ENCODE assay signal across 7 mouse cellular contexts in genomic region chr11:97701581-97702392, GRCm38 (mm10). TPM values are rescaled to one million over a fixed set of nuclear protein-coding genes. Genes with fewer than 3 reads are reported as not detected.
DNase-seq lines count a peak whose midpoint lies in the region; ATAC-seq lines count a peak whose summit lies in the region.

No protein-coding gene starts in this region.

- H3K4me2 ChIP-seq in liver, embryonic 11.5 days: peak overlapping the region; percentile 93
- H3K4me2 ChIP-seq in forebrain, embryonic 12.5 days: peak overlapping the region; percentile 84
- H3K4me2 ChIP-seq in limb, embryonic 13.5 days (replicated peaks): peak overlapping the region; percentile 90
- H3K4me2 ChIP-seq in stomach, embryonic 15.5 days: peak overlapping the region; percentile 92

- no peak for DNase-seq in liver, embryonic 11.5 days (ENCODE audit: low spot score)
- no peak for DNase-seq in liver
- no peak for DNase-seq in frontal cortex, postnatal 14 days (ENCODE audit: low spot score in 2 of 2)
- no peak for DNase-seq in ovary, postnatal 10 days (ENCODE audit: low spot score)

- WGBS in liver, embryonic 11.5 days: 46% methylated on average over 15 of the region's 15 CpGs
- 48% methylated on average over 15 of the region's 15 CpGs for WGBS in forebrain, embryonic 12.5 days
- WGBS in limb, embryonic 13.5 days: 52% methylated on average over 15 of the region's 15 CpGs
- WGBS in stomach, embryonic 15.5 days: 49% methylated on average over 15 of the region's 15 CpGs

- peaks cover 42% of the 10 kb centered on the region for H3K4me1 ChIP-seq in liver, embryonic 11.5 days (replicated peaks; ENCODE audit: control insufficient read depth, insufficient read depth, low read length)
- H3K4me1 ChIP-seq in forebrain, embryonic 12.5 days: peaks cover 45% of the 10 kb centered on the region
- peaks cover 42% of the 10 kb centered on the region for H3K4me1 ChIP-seq in limb, embryonic 13.5 days
- H3K4me1 ChIP-seq in stomach, embryonic 15.5 days: peaks cover 38% of the 10 kb centered on the region

- peak overlapping the region; percentile 80 for H3K4me3 ChIP-seq in liver, embryonic 11.5 days (ENCODE audit: low read depth, low read length)
- peak overlapping the region; percentile 86; the same call in 1 of the 2 replicates for H3K4me3 ChIP-seq in forebrain, embryonic 12.5 days (replicated peaks)
- H3K4me3 ChIP-seq in limb, embryonic 13.5 days: peak overlapping the region; percentile 89
- peak overlapping the region; percentile 92 for H3K4me3 ChIP-seq in stomach, embryonic 15.5 days (replicated peaks)

- H3K36me3 ChIP-seq in liver, embryonic 11.5 days (ENCODE audit: control insufficient read depth, insufficient read depth, low read length): peaks cover 6% of the 10 kb centered on the region
- H3K36me3 ChIP-seq in forebrain, embryonic 12.5 days (replicated peaks): peaks cover 15% of the 10 kb centered on the region
- peaks cover 20% of the 10 kb centered on the region for H3K36me3 ChIP-seq in limb, embryonic 13.5 days
- peaks cover 5% of the 10 kb centered on the region; the same call in 1 of the 2 replicates for H3K36me3 ChIP-seq in stomach, embryonic 15.5 days

- ATAC-seq in liver, embryonic 11.5 days (replicated peaks; ENCODE audit: low FRiP score): no peak
- ATAC-seq in forebrain, embryonic 12.5 days (ENCODE audit: low FRiP score): no peak
- ATAC-seq in limb, embryonic 13.5 days (ENCODE audit: low FRiP score, low read depth): no peak
- no peak for ATAC-seq in stomach, embryonic 15.5 days (ENCODE audit: insufficient read depth, low FRiP score, low read depth)

- H3K9ac ChIP-seq in liver, embryonic 11.5 days (ENCODE audit: low read depth, low read length): 0 out of 2 replicates have a peak overlapping the region, but pooled peaks have one; percentile 37
- H3K9ac ChIP-seq in forebrain, embryonic 12.5 days: peak overlapping the region; percentile 95
- H3K9ac ChIP-seq in limb, embryonic 13.5 days: no peak overlapping the region; the same call in 1 of the 2 replicates
- H3K9ac ChIP-seq in stomach, embryonic 15.5 days: no peak overlapping the region

- H3K27ac ChIP-seq in liver, embryonic 11.5 days (ENCODE audit: low read depth, low read length): no peak overlapping the region
- H3K27ac ChIP-seq in forebrain, embryonic 12.5 days: no peak overlapping the region
- peak overlapping the region; percentile 87; the same call in 1 of the 2 replicates for H3K27ac ChIP-seq in limb, embryonic 13.5 days
- H3K27ac ChIP-seq in stomach, embryonic 15.5 days: no peak overlapping the region

- H3K27me3 ChIP-seq in liver, embryonic 11.5 days (replicated peaks; ENCODE audit: control insufficient read depth, insufficient read depth, low read length): peaks cover 19% of the 10 kb centered on the region
- H3K27me3 ChIP-seq in forebrain, embryonic 12.5 days: no peaks in the 10 kb centered on the region
- no peaks in the 10 kb centered on the region for H3K27me3 ChIP-seq in limb, embryonic 13.5 days
- H3K27me3 ChIP-seq in stomach, embryonic 15.5 days (replicated peaks): no peaks in the 10 kb centered on the region

- H3K9me3 ChIP-seq in liver, embryonic 11.5 days (ENCODE audit: control insufficient read depth, low read length): no peaks in the 10 kb centered on the region
- no peaks in the 10 kb centered on the region for H3K9me3 ChIP-seq in forebrain, embryonic 12.5 days
- H3K9me3 ChIP-seq in limb, embryonic 13.5 days: no peaks in the 10 kb centered on the region
- no peaks in the 10 kb centered on the region for H3K9me3 ChIP-seq in stomach, embryonic 15.5 days

RNA-seq across cellular contexts. Expression of gene Psmb3, which starts 1.4 kb away (rescaled TPM):
- polyA plus RNA-seq in liver, embryonic 11.5 days (2014; fragmentation: Nextera tagmentation; extraction: Ambion mirVana): 558 and 561 TPM in 2 replicates
- 457 TPM in 2 replicates for polyA plus RNA-seq in forebrain, embryonic 12.5 days (2016; fragmentation: Nextera tagmentation; extraction: Ambion mirVana)
- polyA plus RNA-seq in limb, embryonic 13.5 days (2015; fragmentation: Nextera tagmentation; extraction: Ambion mirVana): 490 and 497 TPM in 2 replicates
- polyA plus RNA-seq in stomach, embryonic 15.5 days (2015; fragmentation: Nextera tagmentation; extraction: Ambion mirVana): 396 and 424 TPM in 2 replicates

RNA-seq across cellular contexts. Expression of gene Pcgf2, which starts 1.5 kb away (rescaled TPM):
- 10.3 and 13.2 TPM in 2 replicates for polyA plus RNA-seq in liver, embryonic 11.5 days (2014; fragmentation: Nextera tagmentation; extraction: Ambion mirVana)
- polyA plus RNA-seq in forebrain, embryonic 12.5 days (2016; fragmentation: Nextera tagmentation; extraction: Ambion mirVana): 24.2 TPM in 2 replicates
- 20.7 and 21.3 TPM in 2 replicates for polyA plus RNA-seq in limb, embryonic 13.5 days (2015; fragmentation: Nextera tagmentation; extraction: Ambion mirVana)
- 12.1 and 13.6 TPM in 2 replicates for polyA plus RNA-seq in stomach, embryonic 15.5 days (2015; fragmentation: Nextera tagmentation; extraction: Ambion mirVana)

RNA-seq across cellular contexts. Expression of gene Cisd3, which starts 16.2 kb away (rescaled TPM):
- polyA plus RNA-seq in liver, embryonic 11.5 days (2014; fragmentation: Nextera tagmentation; extraction: Ambion mirVana): 18.0 and 21.9 TPM in 2 replicates
- polyA plus RNA-seq in forebrain, embryonic 12.5 days (2016; fragmentation: Nextera tagmentation; extraction: Ambion mirVana): 13.2 and 14.9 TPM in 2 replicates
- polyA plus RNA-seq in limb, embryonic 13.5 days (2015; fragmentation: Nextera tagmentation; extraction: Ambion mirVana): 11.2 and 13.5 TPM in 2 replicates
- 37.2 and 40.7 TPM in 2 replicates for polyA plus RNA-seq in stomach, embryonic 15.5 days (2015; fragmentation: Nextera tagmentation; extraction: Ambion mirVana)

RNA-seq across cellular contexts. Expression of gene Mllt6, which starts 38.6 kb away (rescaled TPM):
- polyA plus RNA-seq in liver, embryonic 11.5 days (2014; fragmentation: Nextera tagmentation; extraction: Ambion mirVana): 0.97 and 1.0 TPM in 2 replicates
- polyA plus RNA-seq in forebrain, embryonic 12.5 days (2016; fragmentation: Nextera tagmentation; extraction: Ambion mirVana): 3.3 and 3.7 TPM in 2 replicates
- polyA plus RNA-seq in limb, embryonic 13.5 days (2015; fragmentation: Nextera tagmentation; extraction: Ambion mirVana): 2.9 and 3.3 TPM in 2 replicates
- polyA plus RNA-seq in stomach, embryonic 15.5 days (2015; fragmentation: Nextera tagmentation; extraction: Ambion mirVana): 2.2 TPM in 2 replicates

RNA-seq across cellular contexts. Expression of gene Pip4k2b, which starts 42.7 kb away (rescaled TPM):
- polyA plus RNA-seq in liver, embryonic 11.5 days (2014; fragmentation: Nextera tagmentation; extraction: Ambion mirVana): 0.95 and 1.7 TPM in 2 replicates
- 2.7 and 2.8 TPM in 2 replicates for polyA plus RNA-seq in forebrain, embryonic 12.5 days (2016; fragmentation: Nextera tagmentation; extraction: Ambion mirVana)
- polyA plus RNA-seq in limb, embryonic 13.5 days (2015; fragmentation: Nextera tagmentation; extraction: Ambion mirVana): 2.8 and 3.3 TPM in 2 replicates
- 1.4 and 1.5 TPM in 2 replicates for polyA plus RNA-seq in stomach, embryonic 15.5 days (2015; fragmentation: Nextera tagmentation; extraction: Ambion mirVana)

Comparison
In these comparisons a context has a peak if more than half of its experiments do, and no peak if none do; other contexts are left out.
1. H3K9ac ChIP-seq: peak in liver, embryonic 11.5 days (single experiment) and forebrain, embryonic 12.5 days (single experiment); none in limb, embryonic 13.5 days (single experiment) and stomach, embryonic 15.5 days (single experiment).
2. Peak in every context shown above with its lines, with median percentiles within 50 percentile points of each other: H3K4me2 ChIP-seq and H3K4me3 ChIP-seq.